ENCODE assay signal across 16 mouse cellular contexts in genomic region chr2:18208578-18208977, GRCm38 (mm10).
A peak's percentile ranks its signal among the peaks of the same experiment; 100 is the strongest.
DNase-seq lines count a peak whose midpoint lies in the region; ATAC-seq lines count a peak whose summit lies in the region.
"Had no signal": no experiment of that assay in that cellular context is flagged by ENCODE, and none has a peak within 500 bp of the region (broad histone marks: within the 10 kb centered on the region; RNA-seq: fewer than 3 reads in every experiment).

No protein-coding gene starts in this region.

- no peaks in the 10 kb centered on the region for H3K9me3 ChIP-seq in forebrain, embryonic 14.5 days (replicated peaks; ENCODE audit: control insufficient read depth, low read length)
- H3K9me3 ChIP-seq in forebrain, embryonic 12.5 days, result no peaks in the 10 kb centered on the region
- H3K9me3 ChIP-seq in midbrain, embryonic 13.5 days, result no peaks in the 10 kb centered on the region
- H3K9me3 ChIP-seq: heart, embryonic 15.5 days had no signal

- peaks cover 4% of the 10 kb centered on the region; the same call in 1 of the 2 replicates for H3K4me1 ChIP-seq in forebrain, embryonic 14.5 days (ENCODE audit: control insufficient read depth, insufficient read depth, low read length)
- peaks cover 4% of the 10 kb centered on the region; the same call in 1 of the 2 replicates for H3K4me1 ChIP-seq in forebrain, embryonic 12.5 days
- H3K4me1 ChIP-seq in midbrain, embryonic 13.5 days (replicated peaks), result peaks cover 10% of the 10 kb centered on the region; the same call in 1 of the 2 replicates
- H3K4me1 ChIP-seq: heart, embryonic 15.5 days had no signal

- no peaks in the 10 kb centered on the region for H3K27me3 ChIP-seq in forebrain, embryonic 14.5 days (replicated peaks; ENCODE audit: control insufficient read depth, insufficient read depth, low read length)
- no peaks in the 10 kb centered on the region for H3K27me3 ChIP-seq in forebrain, embryonic 12.5 days
- no peaks in the 10 kb centered on the region for H3K27me3 ChIP-seq in midbrain, embryonic 13.5 days
- H3K27me3 ChIP-seq: heart, embryonic 15.5 days had no signal

- H3K4me3 ChIP-seq in forebrain, embryonic 14.5 days (ENCODE audit: low read depth, low read length), result no peak overlapping the region
- H3K4me3 ChIP-seq in forebrain, embryonic 12.5 days (replicated peaks), result no peak overlapping the region
- H3K4me3 ChIP-seq in midbrain, embryonic 13.5 days (replicated peaks), result no peak overlapping the region
- H3K4me3 ChIP-seq: heart, embryonic 15.5 days had no signal

- H3K36me3 ChIP-seq in forebrain, embryonic 14.5 days (ENCODE audit: control insufficient read depth, insufficient read depth, low read length), result peaks cover 79% of the 10 kb centered on the region
- H3K36me3 ChIP-seq in forebrain, embryonic 12.5 days (replicated peaks), result peaks cover 73% of the 10 kb centered on the region
- peaks cover 72% of the 10 kb centered on the region for H3K36me3 ChIP-seq in midbrain, embryonic 13.5 days

- no peak overlapping the region for H3K4me2 ChIP-seq in forebrain, embryonic 14.5 days (ENCODE audit: low read length)
- H3K4me2 ChIP-seq in forebrain, embryonic 12.5 days, result no peak overlapping the region
- H3K4me2 ChIP-seq in midbrain, embryonic 13.5 days (replicated peaks), result no peak overlapping the region
- H3K4me2 ChIP-seq: heart, embryonic 15.5 days had no signal

- no peak overlapping the region for H3K9ac ChIP-seq in forebrain, embryonic 14.5 days (ENCODE audit: low read length)
- H3K9ac ChIP-seq in forebrain, embryonic 12.5 days, result no peak overlapping the region
- no peak overlapping the region for H3K9ac ChIP-seq in midbrain, embryonic 13.5 days (replicated peaks)
- H3K9ac ChIP-seq: heart, embryonic 15.5 days had no signal

- 79% methylated on average over 6 of the region's 6 CpGs for WGBS in forebrain, embryonic 14.5 days
- WGBS in forebrain, embryonic 12.5 days, result 85% methylated on average over 6 of the region's 6 CpGs
- 90% methylated on average over 6 of the region's 6 CpGs for WGBS in midbrain, embryonic 13.5 days

- H3K27ac ChIP-seq in forebrain, embryonic 14.5 days (ENCODE audit: low read depth, low read length), result no peak overlapping the region
- H3K27ac ChIP-seq in forebrain, embryonic 12.5 days, result no peak overlapping the region
- H3K27ac ChIP-seq in midbrain, embryonic 13.5 days, result no peak overlapping the region
- H3K27ac ChIP-seq: heart, embryonic 15.5 days; macrophage had no signal

- peak; percentile 33; the same call in 1 of the 2 replicates for ATAC-seq in forebrain, embryonic 14.5 days
- no peak for ATAC-seq in forebrain, embryonic 12.5 days (ENCODE audit: low FRiP score)
- ATAC-seq in midbrain, embryonic 13.5 days, result no peak
- ATAC-seq in erythroblast, adult 5-6 weeks (replicated peaks; ENCODE audit: low FRiP score, poor library complexity, severe bottlenecking), result no peak
- ATAC-seq: midbrain, embryonic 16.5 days had no signal

- no peak for DNase-seq in forebrain, embryonic 14.5 days (ENCODE audit: low spot score)
- DNase-seq in layer of hippocampus, adult 9-11 months, result peak; percentile 49
- DNase-seq in layer of hippocampus, adult 9-10 months (ENCODE audit: low spot score), result no peak
- peak; percentile 73 to 74 for DNase-seq in frontal cortex, postnatal 36 days (ENCODE audit: low spot score in 2 of 2)
- DNase-seq in right cerebral cortex, postnatal 36 days (ENCODE audit: low spot score in 2 of 2), result peak; percentile 70 to 78
- DNase-seq: adrenal gland, postnatal 10 days; kidney, adult 18-20 months; kidney, postnatal 36 days; lung, adult 18-20 months; thymus, adult 18-20 months had no signal

Comparison
In these comparisons a context has a peak if more than half of its experiments do, and no peak if none do; other contexts are left out.
1. DNase-seq: peak in layer of hippocampus, adult 9-11 months (single experiment), frontal cortex, postnatal 36 days (2 of 2) and right cerebral cortex, postnatal 36 days (2 of 2); none in forebrain, embryonic 14.5 days (single experiment) and layer of hippocampus, adult 9-10 months (single experiment).